In genomic region chr14:79301466-79301875, GRCm38 (mm10) we compare ENCODE assay signal across 8 mouse cellular contexts. TPM values are rescaled to one million over a fixed set of nuclear protein-coding genes. Genes with fewer than 3 reads are reported as not detected.
A peak's percentile ranks its signal among the peaks of the same experiment; 100 is the strongest.
DNase-seq lines count a peak whose midpoint lies in the region; ATAC-seq and TF ChIP-seq lines count a peak whose summit lies in the region.

TSS of gene Rgcc (minus strand) at chr14:79301645.

- no peak for TF ChIP-seq POLR2A in bone marrow macrophage, adult 2 months (IDR thresholded peaks at IDR 0.05; ENCODE audit: borderline replicate concordance, low read depth, low read length)

- no peak within 1 kb of the TSS for H3K27ac ChIP-seq in bone marrow macrophage, adult 2 months (ENCODE audit: insufficient read depth, low read depth, low read length)
- 0 out of 2 replicates have a peak within 1 kb of the TSS, but pooled peaks have one; percentile 0 for H3K27ac ChIP-seq in embryonic facial prominence, embryonic 15.5 days (replicated peaks)
- no peak within 1 kb of the TSS for H3K27ac ChIP-seq in limb, embryonic 12.5 days
- H3K27ac ChIP-seq in midbrain, embryonic 14.5 days (replicated peaks; ENCODE audit: low read depth, low read length), result no peak within 1 kb of the TSS

- peak; percentile 97 for DNase-seq in 416B (ENCODE audit: low read depth)
- peak; percentile 90 for DNase-seq in heart, adult 8-10 months (ENCODE audit: low spot score)
- peak; percentile 93 to 96 for DNase-seq in kidney, adult 8-10 months
- DNase-seq in midbrain, embryonic 14.5 days, result peak; percentile 94
- DNase-seq in spleen, adult 12 weeks (ENCODE audit: low spot score), result peak; percentile 96

- no peak for TF ChIP-seq CTCF in bone marrow macrophage, adult 2 months (IDR thresholded peaks at IDR 0.05; ENCODE audit: low read depth, low read length)

- H3K4me3 ChIP-seq in bone marrow macrophage, adult 2 months (ENCODE audit: insufficient read depth, low read length), result peak within 1 kb of the TSS; percentile 57
- peak within 1 kb of the TSS; percentile 50 for H3K4me3 ChIP-seq in embryonic facial prominence, embryonic 15.5 days (replicated peaks)
- peak within 1 kb of the TSS; percentile 59 for H3K4me3 ChIP-seq in limb, embryonic 12.5 days (replicated peaks)
- H3K4me3 ChIP-seq in midbrain, embryonic 14.5 days (replicated peaks; ENCODE audit: low read depth, low read length), result peak within 1 kb of the TSS; percentile 44

- peak within 1 kb of the TSS; percentile 46 for H3K9ac ChIP-seq in embryonic facial prominence, embryonic 15.5 days
- H3K9ac ChIP-seq in limb, embryonic 12.5 days (replicated peaks), result peak within 1 kb of the TSS; percentile 63
- H3K9ac ChIP-seq in midbrain, embryonic 14.5 days (replicated peaks; ENCODE audit: low read length), result peak within 1 kb of the TSS; percentile 38

- no peaks in the 10 kb centered on the region for H3K9me3 ChIP-seq in embryonic facial prominence, embryonic 15.5 days (replicated peaks)
- H3K9me3 ChIP-seq in limb, embryonic 12.5 days, result no peaks in the 10 kb centered on the region
- no peaks in the 10 kb centered on the region for H3K9me3 ChIP-seq in midbrain, embryonic 14.5 days (ENCODE audit: control insufficient read depth, low read length)

- ATAC-seq in embryonic facial prominence, embryonic 15.5 days (ENCODE audit: insufficient number of reproducible peaks, low FRiP score, low TSS enrichment, low read depth), result peak; percentile 94
- ATAC-seq in limb, embryonic 12.5 days (ENCODE audit: insufficient number of reproducible peaks, insufficient read depth, low FRiP score, low TSS enrichment, low read depth), result peak; percentile 96
- peak; percentile 93 for ATAC-seq in midbrain, embryonic 14.5 days (ENCODE audit: low FRiP score, low TSS enrichment)

- under 1% methylated on average over 34 of the region's 34 CpGs for WGBS in embryonic facial prominence, embryonic 15.5 days
- under 1% methylated on average over 34 of the region's 34 CpGs for WGBS in limb, embryonic 12.5 days
- WGBS in midbrain, embryonic 14.5 days, result under 1% methylated on average over 34 of the region's 34 CpGs

- H3K4me2 ChIP-seq in embryonic facial prominence, embryonic 15.5 days (replicated peaks), result peak within 1 kb of the TSS; percentile 95
- H3K4me2 ChIP-seq in limb, embryonic 12.5 days, result peak within 1 kb of the TSS; percentile 97
- peak within 1 kb of the TSS; percentile 79 for H3K4me2 ChIP-seq in midbrain, embryonic 14.5 days (ENCODE audit: low read length)

- peaks cover 3% of the 10 kb centered on the region for H3K4me1 ChIP-seq in bone marrow macrophage, adult 2 months (ENCODE audit: control insufficient read depth, insufficient read depth, low read length)
- H3K4me1 ChIP-seq in embryonic facial prominence, embryonic 15.5 days, result peaks cover 19% of the 10 kb centered on the region
- H3K4me1 ChIP-seq in limb, embryonic 12.5 days (replicated peaks), result peaks cover 28% of the 10 kb centered on the region
- H3K4me1 ChIP-seq in midbrain, embryonic 14.5 days (ENCODE audit: control insufficient read depth, insufficient read depth, low read length), result peaks cover 6% of the 10 kb centered on the region

- H3K36me3 ChIP-seq in embryonic facial prominence, embryonic 15.5 days, result no peaks in the 10 kb centered on the region
- no peaks in the 10 kb centered on the region for H3K36me3 ChIP-seq in limb, embryonic 12.5 days
- no peaks in the 10 kb centered on the region for H3K36me3 ChIP-seq in midbrain, embryonic 14.5 days (ENCODE audit: control insufficient read depth, insufficient read depth, low read length)

- H3K27me3 ChIP-seq in embryonic facial prominence, embryonic 15.5 days, result no peaks in the 10 kb centered on the region; the same call in 1 of the 2 replicates
- peaks cover 40% of the 10 kb centered on the region for H3K27me3 ChIP-seq in limb, embryonic 12.5 days
- H3K27me3 ChIP-seq in midbrain, embryonic 14.5 days (ENCODE audit: control insufficient read depth, insufficient read depth, low read length), result peaks cover 19% of the 10 kb centered on the region

RNA-seq across cellular contexts. Expression of gene Rgcc, which starts in this region (rescaled TPM):
- 0.60 TPM in 1 of 2 replicates, not detected in the other for polyA plus RNA-seq in bone marrow macrophage, adult 2 months (2012; ENCODE audit: insufficient read depth, insufficient read length, missing spikeins)
- 56.0 and 63.9 TPM in 2 replicates for polyA plus RNA-seq in embryonic facial prominence, embryonic 15.5 days (2015; fragmentation: Nextera tagmentation; extraction: Ambion mirVana)
- 10 to 100 TPM; 34.3 to 72.1 (median 56.2) TPM for total RNA-seq in heart, adult 8-10 months (2022)
- 25.6 and 28.6 TPM in 2 replicates for polyA plus RNA-seq in limb, embryonic 12.5 days (2016; fragmentation: Nextera tagmentation; extraction: Ambion mirVana)
- 19.9 and 25.0 TPM in 2 replicates for polyA plus RNA-seq in midbrain, embryonic 14.5 days (2014; fragmentation: Nextera tagmentation; extraction: Ambion mirVana)

Comparison
In these comparisons a context has a peak if more than half of its experiments do, and no peak if none do; other contexts are left out.
1. RNA of gene Rgcc (polyA plus RNA-seq): 56.0 to 63.9 TPM in embryonic facial prominence, embryonic 15.5 days, 25.6 to 28.6 TPM in limb, embryonic 12.5 days and 19.9 to 25.0 TPM in midbrain, embryonic 14.5 days; 0.60 TPM in bone marrow macrophage, adult 2 months; every median in the first group is over 10 times any median in the second.
2. Peak in every context shown above with its lines, with median percentiles within 50 percentile points of each other: DNase-seq, H3K4me3 ChIP-seq, ATAC-seq, H3K4me2 ChIP-seq and H3K9ac ChIP-seq.